Mouse (Mus musculus) cerebellum, postnatal 36 days (tissue): Measurements from ENCODE around the gene Slc25a16.
"Not testable (repeated sequence)": the region's sequence is repeated elsewhere in the genome, so short reads cannot be mapped to it uniquely, and the experiment has no call there.

ENCODE experiments used
- DNase-seq, 2 experiments: peaks; one replicate each; pipeline ENCODE4 v3.0.0; 2021 to 2022; ENCODE audit warnings: mixed read lengths in 2 of 2

Slc25a16 gene

GRCm38 (mm10) chr10:62906336-62906735, 14.1 kb upstream of the Slc25a16 start:
- no peak for DNase-seq

GRCm38 (mm10) chr10:62908896-62909295, 11.5 kb upstream of the Slc25a16 start, which contains the start of gene Tet1:
Gene Tet1, minus strand, starts transcription at chr10:62908996.
- not testable (repeated sequence) for DNase-seq

- no peak for DNase-seq
Measured at GRCm38 (mm10) chr10:62911120-62911519, 9.3 kb upstream of the Slc25a16 start.

- no peak for DNase-seq
Measured at GRCm38 (mm10) chr10:62918985-62919384, 1.4 kb upstream of the Slc25a16 start.

GRCm38 (mm10) chr10:62920766-62921156, 328 bp downstream of the Slc25a16 start:
- no peak for DNase-seq

GRCm38 (mm10) chr10:62924096-62924635, 3.7 kb downstream of the Slc25a16 start:
- no peak for DNase-seq

- DNase-seq, result no peak
Measured at GRCm38 (mm10) chr10:62932381-62932780, 11.9 kb downstream of the Slc25a16 start.

GRCm38 (mm10) chr10:62944975-62945580, 24.6 kb downstream of the Slc25a16 start:
- DNase-seq, result no peak

GRCm38 (mm10) chr10:62946738-62947471, 26.5 kb downstream of the Slc25a16 start, which contains the start of gene Dna2:
Gene Dna2, plus strand, starts transcription at chr10:62947026.
- peak; percentile 70 for DNase-seq

GRCm38 (mm10) chr10:62948551-62948950, 28.1 kb downstream of the Slc25a16 start:
- no peak for DNase-seq

- peak; percentile 71 for DNase-seq
Measured at GRCm38 (mm10) chr10:62963956-62964355, 43.5 kb downstream of the Slc25a16 start.

- DNase-seq, result no peak
Measured at GRCm38 (mm10) chr10:62965796-62966195, 45.4 kb downstream of the Slc25a16 start.

GRCm38 (mm10) chr10:62966291-62966690, 45.9 kb downstream of the Slc25a16 start:
- DNase-seq, result peak in 1 of 2 experiments; percentile 25

GRCm38 (mm10) chr10:62971821-62972220, 51.4 kb downstream of the Slc25a16 start:
- DNase-seq, result peak; percentile 46 to 47

- DNase-seq, result no peak
Measured at GRCm38 (mm10) chr10:62979667-62980038, 59.2 kb downstream of the Slc25a16 start.

GRCm38 (mm10) chr10:62980039-62980954, 59.9 kb downstream of the Slc25a16 start, which contains the start of gene Rufy2:
Gene Rufy2, plus strand, starts transcription at chr10:62980223.
- DNase-seq, result peak; percentile 97 to 98

GRCm38 (mm10) chr10:62984072-62984471, 63.6 kb downstream of the Slc25a16 start:
- DNase-seq, result no peak

- DNase-seq, result peak; percentile 26
Measured at GRCm38 (mm10) chr10:62984495-62984894, 64.1 kb downstream of the Slc25a16 start.

GRCm38 (mm10) chr10:62987341-62987740, 66.9 kb downstream of the Slc25a16 start:
- peak; percentile 30 to 31 for DNase-seq

- DNase-seq, result no peak
Measured at GRCm38 (mm10) chr10:62990636-62991035, 70.2 kb downstream of the Slc25a16 start.

GRCm38 (mm10) chr10:62993991-62994390, 73.6 kb downstream of the Slc25a16 start:
- DNase-seq, result no peak
